Mouse (Mus musculus): ENCODE measurements around the gene Man2a2. TPM values are rescaled to one million over a fixed set of nuclear protein-coding genes. Genes with fewer than 3 reads are reported as not detected.
A peak's percentile ranks its signal among the peaks of the same experiment; 100 is the strongest.

The Man2a2 gene
- total RNA-seq, 2 experiments from 2014 or later: 152 to 157 TPM

GRCm38 (mm10) chr7:80375376-80376039 lies 4.3 kb upstream of the Man2a2 start:
- Histone ChIP-seq H3K4me3 (no peak overlapping the region), H3K27ac (no peak overlapping the region)
- intact Hi-C loops (cut with DNase I): loop anchor here (10.0 kb wide), 1 partner anchor 231 kb away; no protein-coding TSS in a partner anchor
- DNase-seq (ENCODE audit: extremely low spot score in 1 of 2, low spot score in 2 of 2): no peak
- TF ChIP-seq CTCF (IDR thresholded peaks at IDR 0.05): no peak

GRCm38 (mm10) chr7:80374733-80375132 lies 3.6 kb upstream of the Man2a2 start:
- no peak for TF ChIP-seq CTCF (IDR thresholded peaks at IDR 0.05)
- intact Hi-C loops (cut with DNase I): loop anchor here (10.0 kb wide), 1 partner anchor 230 kb away; no protein-coding TSS in a partner anchor
- DNase-seq (ENCODE audit: extremely low spot score in 1 of 2, low spot score in 2 of 2): no peak
- H3K27ac ChIP-seq: no peak overlapping the region
- H3K4me3 ChIP-seq: no peak overlapping the region

GRCm38 (mm10) chr7:80374280-80374679 lies 3.1 kb upstream of the Man2a2 start:
- no peak for DNase-seq (ENCODE audit: extremely low spot score in 1 of 2, low spot score in 2 of 2)
- intact Hi-C loops (cut with DNase I): loop anchor here (10.0 kb wide), 1 partner anchor 229 kb away; no protein-coding TSS in a partner anchor
- Histone ChIP-seq H3K27ac (no peak overlapping the region), H3K4me3 (no peak overlapping the region)
- no peak for TF ChIP-seq CTCF (IDR thresholded peaks at IDR 0.05)

GRCm38 (mm10) chr7:80373850-80374249 lies 2.7 kb upstream of the Man2a2 start:
- Histone ChIP-seq H3K27ac (no peak overlapping the region), H3K4me3 (no peak overlapping the region)
- DNase-seq (ENCODE audit: extremely low spot score in 1 of 2, low spot score in 2 of 2): no peak
- intact Hi-C loops (cut with DNase I): loop anchor here (10.0 kb wide), 1 partner anchor 229 kb away; no protein-coding TSS in a partner anchor
- no peak for TF ChIP-seq CTCF (IDR thresholded peaks at IDR 0.05)

GRCm38 (mm10) chr7:80373352-80373751 lies 2.2 kb upstream of the Man2a2 start:
- intact Hi-C loops (cut with DNase I): loop anchor here (10.0 kb wide), 1 partner anchor 229 kb away; no protein-coding TSS in a partner anchor
- H3K4me3 ChIP-seq: no peak overlapping the region
- no peak for TF ChIP-seq CTCF (IDR thresholded peaks at IDR 0.05)
- H3K27ac ChIP-seq: no peak overlapping the region
- DNase-seq (ENCODE audit: extremely low spot score in 1 of 2, low spot score in 2 of 2): no peak

- Histone ChIP-seq H3K4me3 (no peak overlapping the region), H3K27ac (no peak overlapping the region)
- TF ChIP-seq CTCF (IDR thresholded peaks at IDR 0.05): no peak
- intact Hi-C loops (cut with DNase I): loop anchor here (10.0 kb wide), 1 partner anchor 228 kb away; no protein-coding TSS in a partner anchor
- no peak for DNase-seq (ENCODE audit: extremely low spot score in 1 of 2, low spot score in 2 of 2)
These were observed 1.5 kb upstream of the Man2a2 start for GRCm38 (mm10) chr7:80372667-80373066.

GRCm38 (mm10) chr7:80372166-80372565 lies 991 bp upstream of the Man2a2 start:
- TF ChIP-seq CTCF (IDR thresholded peaks at IDR 0.05): no peak
- Histone ChIP-seq H3K4me3 (no peak overlapping the region), H3K27ac (no peak overlapping the region)
- no peak for DNase-seq (ENCODE audit: extremely low spot score in 1 of 2, low spot score in 2 of 2)
- intact Hi-C loops (cut with DNase I): loop anchor here (10.0 kb wide), 1 partner anchor 227 kb away; no protein-coding TSS in a partner anchor

GRCm38 (mm10) chr7:80370649-80371040 lies 530 bp downstream of the Man2a2 start:
- Histone ChIP-seq H3K27ac (peak overlapping the region; percentile 95), H3K4me3 (peak overlapping the region; percentile 85)
- intact Hi-C loops (cut with DNase I): loop anchor here (2.0 to 10.0 kb wide), 2 partner anchors 30 to 226 kb away; partner anchors contain the start of gene Unc45a
- peak; percentile 82 to 86 for DNase-seq (ENCODE audit: extremely low spot score in 1 of 2, low spot score in 2 of 2)
- no peak for TF ChIP-seq CTCF (IDR thresholded peaks at IDR 0.05)

GRCm38 (mm10) chr7:80369967-80370431 lies 1.2 kb downstream of the Man2a2 start:
- H3K27ac ChIP-seq: peak overlapping the region; percentile 95
- peak overlapping the region; percentile 85 for H3K4me3 ChIP-seq
- intact Hi-C loops (cut with DNase I): loop anchor here (2.0 to 10.0 kb wide), 2 partner anchors 29 to 225 kb away; partner anchors contain the start of gene Unc45a
- TF ChIP-seq CTCF (IDR thresholded peaks at IDR 0.05): no peak
- DNase-seq (ENCODE audit: extremely low spot score in 1 of 2, low spot score in 2 of 2): no peak

GRCm38 (mm10) chr7:80369461-80369860 lies 1.7 kb downstream of the Man2a2 start:
- no peak for DNase-seq (ENCODE audit: extremely low spot score in 1 of 2, low spot score in 2 of 2)
- H3K27ac ChIP-seq: no peak overlapping the region
- peak overlapping the region; percentile 85 for H3K4me3 ChIP-seq
- no peak for TF ChIP-seq CTCF (IDR thresholded peaks at IDR 0.05)
- intact Hi-C loops (cut with DNase I): no loop called here

GRCm38 (mm10) chr7:80368635-80369421 lies 2.3 kb downstream of the Man2a2 start:
- DNase-seq (ENCODE audit: extremely low spot score in 1 of 2, low spot score in 2 of 2): no peak
- TF ChIP-seq CTCF (IDR thresholded peaks at IDR 0.05): no peak
- Histone ChIP-seq H3K27ac (no peak overlapping the region), H3K4me3 (no peak overlapping the region)
- intact Hi-C loops (cut with DNase I): no loop called here

GRCm38 (mm10) chr7:80368009-80368408 lies 3.2 kb downstream of the Man2a2 start:
- intact Hi-C loops (cut with DNase I): no loop called here
- DNase-seq (ENCODE audit: extremely low spot score in 1 of 2, low spot score in 2 of 2): no peak
- no peak for TF ChIP-seq CTCF (IDR thresholded peaks at IDR 0.05)
- H3K4me3 ChIP-seq: no peak overlapping the region
- no peak overlapping the region for H3K27ac ChIP-seq
